Mouse (Mus musculus): ENCODE measurements at regions not wholly inside any gene's neighbourhood (a gene's known extent, or its start where the extent isn't known, plus 50 kb on each side); places are given as distances from the start of the nearest gene placed in this dataset.

DNA sequence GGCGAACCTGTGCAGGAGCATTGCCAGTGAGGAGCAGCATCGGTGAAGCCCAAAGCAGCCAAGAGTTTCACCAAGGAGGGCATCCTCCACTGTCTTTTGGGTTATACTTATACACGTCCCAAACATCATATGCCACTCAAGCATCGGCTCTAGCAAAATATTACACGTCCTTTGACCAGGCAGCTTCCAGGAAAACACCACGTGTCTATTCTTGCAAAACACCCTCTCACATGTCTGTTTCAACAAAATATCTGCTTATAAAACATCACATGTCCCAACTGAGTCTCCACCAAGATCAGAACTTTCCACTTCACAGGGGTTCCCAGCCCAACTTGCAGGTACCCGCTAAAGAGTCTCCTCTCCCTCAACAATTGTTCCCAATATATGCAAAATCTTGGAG is 74.0 kb upstream of the Dnah5 start:
- Histone ChIP-seq H3K27me3 (ENCODE audit: insufficient read depth, low read length) (no peaks in the 10 kb centered on the region), H3K27ac (no peak overlapping the region), H3K9me3 (replicated peaks; ENCODE audit: low read length) (no peaks in the 10 kb centered on the region), H3K4me2 (ENCODE audit: low read length) (no peak overlapping the region), H3K36me3 (ENCODE audit: insufficient read depth, low read length) (no peaks in the 10 kb centered on the region), H3K9ac (ENCODE audit: low read depth, low read length) (no peak overlapping the region), H3K4me3 (replicated peaks; ENCODE audit: low read depth, low read length) (no peak overlapping the region), H3K4me1 (replicated peaks; ENCODE audit: insufficient read depth, low read length) (no peaks in the 10 kb centered on the region)
- ATAC-seq (replicated peaks; ENCODE audit: low FRiP score, low read depth) (no peak), DNase-seq (ENCODE audit: low spot score) (no peak)
- 97% methylated on average over 7 of the region's 7 CpGs for WGBS
- TF ChIP-seq CTCF (IDR thresholded peaks at IDR 0.05; ENCODE audit: low read depth), result no peak

DNA sequence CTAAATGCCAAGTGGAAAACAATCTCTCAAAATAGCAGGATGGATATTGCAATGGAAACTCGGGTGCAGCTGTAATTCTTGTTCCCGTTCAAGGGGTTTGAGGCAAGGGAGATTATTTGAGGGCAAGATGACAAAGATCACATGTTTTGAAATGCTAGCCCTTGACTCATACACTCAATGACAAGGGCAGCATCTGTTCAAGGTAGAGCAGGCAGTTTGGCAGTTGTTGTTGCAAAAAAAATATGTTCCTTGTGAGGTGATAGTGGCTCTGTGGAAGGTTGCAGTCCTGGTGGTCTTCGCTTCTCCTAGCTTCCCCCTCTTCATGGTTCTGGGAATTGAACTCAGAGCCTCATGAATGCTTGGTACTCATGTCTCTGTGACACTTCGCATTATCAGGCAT is 72.0 kb upstream of the Dnah5 start:
- no peak overlapping the region for H3K27ac ChIP-seq
- no peaks in the 10 kb centered on the region for H3K36me3 ChIP-seq (ENCODE audit: insufficient read depth, low read length)
- H3K9me3 ChIP-seq (replicated peaks; ENCODE audit: low read length), result no peaks in the 10 kb centered on the region
- WGBS, result 89% methylated on average over 4 of the region's 4 CpGs
- no peak for ATAC-seq (replicated peaks; ENCODE audit: low FRiP score, low read depth)
- H3K4me1 ChIP-seq (replicated peaks; ENCODE audit: insufficient read depth, low read length), result no peaks in the 10 kb centered on the region
- no peak for TF ChIP-seq CTCF (IDR thresholded peaks at IDR 0.05; ENCODE audit: low read depth)
- DNase-seq (ENCODE audit: low spot score), result no peak
- no peak overlapping the region for H3K4me3 ChIP-seq (replicated peaks; ENCODE audit: low read depth, low read length)
- H3K4me2 ChIP-seq (ENCODE audit: low read length), result no peak overlapping the region
- H3K27me3 ChIP-seq (ENCODE audit: insufficient read depth, low read length), result no peaks in the 10 kb centered on the region
- H3K9ac ChIP-seq (ENCODE audit: low read depth, low read length), result no peak overlapping the region

DNA sequence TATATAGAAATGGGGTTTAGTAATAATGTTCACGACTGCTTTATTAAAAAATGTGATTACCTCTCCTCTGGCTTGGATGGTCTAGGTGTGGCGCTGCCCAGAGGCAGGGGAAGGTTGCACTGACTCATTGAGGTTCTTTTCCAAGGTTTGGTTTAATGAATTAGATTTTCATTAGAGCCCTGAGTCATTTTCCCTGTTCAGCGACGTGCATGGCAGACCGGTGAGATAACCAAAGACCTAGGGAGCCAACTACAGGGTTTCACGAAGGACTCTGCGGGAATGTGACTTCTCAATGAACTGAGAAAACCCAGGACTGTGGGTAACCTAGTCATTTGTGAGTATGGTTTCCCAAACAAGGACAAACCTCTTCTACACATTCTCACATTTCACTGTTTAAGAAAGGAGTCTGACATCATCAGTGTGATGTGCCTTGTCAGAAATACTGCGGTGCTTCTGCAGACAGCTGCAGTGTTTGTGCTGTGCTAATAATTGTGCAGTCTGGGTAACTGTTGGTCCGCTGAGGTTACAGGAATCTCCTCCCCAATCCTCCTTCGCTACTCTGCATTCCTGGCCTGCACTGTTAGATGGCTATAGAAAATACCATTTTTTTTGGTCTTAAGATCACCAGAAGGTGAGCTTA is 70.3 kb upstream of the Dnah5 start:
- Histone ChIP-seq H3K27me3 (ENCODE audit: insufficient read depth, low read length) (no peaks in the 10 kb centered on the region), H3K9ac (ENCODE audit: low read depth, low read length) (no peak overlapping the region), H3K4me3 (replicated peaks; ENCODE audit: low read depth, low read length) (no peak overlapping the region), H3K4me2 (ENCODE audit: low read length) (no peak overlapping the region), H3K9me3 (replicated peaks; ENCODE audit: low read length) (no peaks in the 10 kb centered on the region), H3K36me3 (ENCODE audit: insufficient read depth, low read length) (no peaks in the 10 kb centered on the region), H3K4me1 (replicated peaks; ENCODE audit: insufficient read depth, low read length) (no peaks in the 10 kb centered on the region), H3K27ac (no peak overlapping the region)
- ATAC-seq (replicated peaks; ENCODE audit: low FRiP score, low read depth), result no peak
- TF ChIP-seq CTCF (IDR thresholded peaks at IDR 0.05; ENCODE audit: low read depth), result no peak
- DNase-seq (ENCODE audit: low spot score), result no peak
- 54% methylated on average over 10 of the region's 10 CpGs for whole genome bisulfite sequencing

- Histone ChIP-seq H3K4me3 (replicated peaks; ENCODE audit: low read depth, low read length) (no peak overlapping the region), H3K27me3 (ENCODE audit: insufficient read depth, low read length) (no peaks in the 10 kb centered on the region), H3K4me2 (ENCODE audit: low read length) (no peak overlapping the region), H3K27ac (no peak overlapping the region), H3K4me1 (replicated peaks; ENCODE audit: insufficient read depth, low read length) (no peaks in the 10 kb centered on the region), H3K36me3 (ENCODE audit: insufficient read depth, low read length) (no peaks in the 10 kb centered on the region), H3K9ac (ENCODE audit: low read depth, low read length) (no peak overlapping the region), H3K9me3 (replicated peaks; ENCODE audit: low read length) (no peaks in the 10 kb centered on the region)
- DNase-seq (ENCODE audit: low spot score), result no peak
- no peak for ATAC-seq (replicated peaks; ENCODE audit: low FRiP score, low read depth)
- no peak for TF ChIP-seq CTCF (IDR thresholded peaks at IDR 0.05; ENCODE audit: low read depth)
- 45% methylated on average over 2 of the region's 2 CpGs for WGBS
Measured at GRCm38 (mm10) chr15:28134206-28134605, 69.3 kb upstream of the Dnah5 start.

GRCm38 (mm10) chr15:28138806-28139205 is 64.7 kb upstream of the Dnah5 start:
- no peak overlapping the region for H3K27ac ChIP-seq
- WGBS, result 85% methylated on average over 2 of the region's 2 CpGs
- no peaks in the 10 kb centered on the region for H3K36me3 ChIP-seq (ENCODE audit: insufficient read depth, low read length)
- H3K9ac ChIP-seq (ENCODE audit: low read depth, low read length), result no peak overlapping the region
- H3K4me3 ChIP-seq (replicated peaks; ENCODE audit: low read depth, low read length), result no peak overlapping the region
- no peak for DNase-seq (ENCODE audit: low spot score)
- no peak for TF ChIP-seq CTCF (IDR thresholded peaks at IDR 0.05; ENCODE audit: low read depth)
- no peak overlapping the region for H3K4me2 ChIP-seq (ENCODE audit: low read length)
- no peaks in the 10 kb centered on the region for H3K27me3 ChIP-seq (ENCODE audit: insufficient read depth, low read length)
- no peaks in the 10 kb centered on the region for H3K9me3 ChIP-seq (replicated peaks; ENCODE audit: low read length)
- ATAC-seq (replicated peaks; ENCODE audit: low FRiP score, low read depth), result no peak
- no peaks in the 10 kb centered on the region for H3K4me1 ChIP-seq (replicated peaks; ENCODE audit: insufficient read depth, low read length)

DNA sequence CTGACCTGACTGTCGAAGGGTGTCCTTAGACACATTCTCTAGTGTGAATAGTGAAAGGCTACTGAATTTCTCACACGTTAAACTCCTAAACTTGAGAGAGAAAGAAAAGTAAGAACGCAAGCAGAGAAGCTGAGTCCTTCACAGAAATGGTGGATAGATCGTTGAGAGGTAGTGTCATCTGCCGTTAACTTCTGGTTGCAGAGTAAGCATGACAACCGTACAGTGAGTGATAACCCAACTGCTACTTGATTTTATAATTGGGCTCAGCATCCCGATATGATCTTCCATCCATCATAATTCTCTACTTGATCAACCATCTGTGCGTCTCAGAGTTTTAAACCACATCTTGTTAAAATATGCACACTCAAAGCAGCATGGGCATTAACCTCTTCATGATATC is 63.3 kb upstream of the Dnah5 start:
- Histone ChIP-seq H3K27ac (no peak overlapping the region), H3K9ac (ENCODE audit: low read depth, low read length) (no peak overlapping the region), H3K27me3 (ENCODE audit: insufficient read depth, low read length) (no peaks in the 10 kb centered on the region), H3K4me3 (replicated peaks; ENCODE audit: low read depth, low read length) (no peak overlapping the region), H3K36me3 (ENCODE audit: insufficient read depth, low read length) (no peaks in the 10 kb centered on the region), H3K4me2 (ENCODE audit: low read length) (no peak overlapping the region), H3K4me1 (replicated peaks; ENCODE audit: insufficient read depth, low read length) (no peaks in the 10 kb centered on the region), H3K9me3 (replicated peaks; ENCODE audit: low read length) (no peaks in the 10 kb centered on the region)
- no peak for TF ChIP-seq CTCF (IDR thresholded peaks at IDR 0.05; ENCODE audit: low read depth)
- DNase-seq (ENCODE audit: low spot score) (no peak), ATAC-seq (replicated peaks; ENCODE audit: low FRiP score, low read depth) (no peak)
- WGBS, result 92% methylated on average over 8 of the region's 8 CpGs

GRCm38 (mm10) chr15:28141345-28141744 is 62.2 kb upstream of the Dnah5 start:
- H3K27me3 ChIP-seq (ENCODE audit: insufficient read depth, low read length), result no peaks in the 10 kb centered on the region

More at GRCm38 (mm10) chr15:28141345-28141744, 62.2 kb upstream of the Dnah5 start:
- no peak overlapping the region for H3K27ac ChIP-seq
- no peak overlapping the region for H3K4me3 ChIP-seq (replicated peaks; ENCODE audit: low read depth, low read length)
- DNase-seq (ENCODE audit: low spot score) (no peak), ATAC-seq (replicated peaks; ENCODE audit: low FRiP score, low read depth) (no peak)
- H3K9ac ChIP-seq (ENCODE audit: low read depth, low read length), result no peak overlapping the region
- H3K4me2 ChIP-seq (ENCODE audit: low read length), result no peak overlapping the region
- WGBS, result 49% methylated on average over 6 of the region's 6 CpGs
- no peaks in the 10 kb centered on the region for H3K36me3 ChIP-seq (ENCODE audit: insufficient read depth, low read length)
- no peak for TF ChIP-seq CTCF (IDR thresholded peaks at IDR 0.05; ENCODE audit: low read depth)
- no peaks in the 10 kb centered on the region for H3K4me1 ChIP-seq (replicated peaks; ENCODE audit: insufficient read depth, low read length)
- no peaks in the 10 kb centered on the region for H3K9me3 ChIP-seq (replicated peaks; ENCODE audit: low read length)

All from kidney, postnatal 0 days (tissue).